In genomic region chr1:119054468-119054867, GRCm38 (mm10) we compare ENCODE assay signal across 8 mouse cellular contexts. TPM values are rescaled to one million over a fixed set of nuclear protein-coding genes. Genes with fewer than 3 reads are reported as not detected.
DNase-seq lines count a peak whose midpoint lies in the region; ATAC-seq lines count a peak whose summit lies in the region.

No protein-coding gene starts in this region.

- no peak overlapping the region for H3K27ac ChIP-seq in kidney, embryonic 15.5 days
- H3K27ac ChIP-seq in forebrain, embryonic 11.5 days (ENCODE audit: low read depth, low read length) = peak overlapping the region; percentile 96; the same call in 1 of the 2 replicates
- peak overlapping the region; percentile 97 for H3K27ac ChIP-seq in limb, embryonic 13.5 days
- H3K27ac ChIP-seq in neural tube, embryonic 15.5 days (replicated peaks) = no peak overlapping the region

- H3K36me3 ChIP-seq in kidney, embryonic 15.5 days = no peaks in the 10 kb centered on the region
- no peaks in the 10 kb centered on the region for H3K36me3 ChIP-seq in forebrain, embryonic 11.5 days (ENCODE audit: control insufficient read depth, insufficient read depth, low read length)
- H3K36me3 ChIP-seq in limb, embryonic 13.5 days = no peaks in the 10 kb centered on the region
- H3K36me3 ChIP-seq in neural tube, embryonic 15.5 days = no peaks in the 10 kb centered on the region

- peaks cover 52% of the 10 kb centered on the region for H3K4me1 ChIP-seq in kidney, embryonic 15.5 days
- peaks cover 14% of the 10 kb centered on the region for H3K4me1 ChIP-seq in forebrain, embryonic 11.5 days (replicated peaks; ENCODE audit: control insufficient read depth, insufficient read depth, low read length)
- peaks cover 46% of the 10 kb centered on the region for H3K4me1 ChIP-seq in limb, embryonic 13.5 days
- peaks cover 47% of the 10 kb centered on the region for H3K4me1 ChIP-seq in neural tube, embryonic 15.5 days

- peak overlapping the region; percentile 65; the same call in 1 of the 2 replicates for H3K9ac ChIP-seq in kidney, embryonic 15.5 days
- H3K9ac ChIP-seq in forebrain, embryonic 11.5 days (ENCODE audit: low read length) = peak overlapping the region; percentile 39; the same call in 1 of the 2 replicates
- peak overlapping the region; percentile 95 for H3K9ac ChIP-seq in limb, embryonic 13.5 days
- H3K9ac ChIP-seq in neural tube, embryonic 15.5 days (replicated peaks) = no peak overlapping the region

- H3K9me3 ChIP-seq in kidney, embryonic 15.5 days (replicated peaks) = no peaks in the 10 kb centered on the region
- no peaks in the 10 kb centered on the region for H3K9me3 ChIP-seq in forebrain, embryonic 11.5 days (ENCODE audit: control insufficient read depth, low read length)
- H3K9me3 ChIP-seq in limb, embryonic 13.5 days = no peaks in the 10 kb centered on the region
- H3K9me3 ChIP-seq in neural tube, embryonic 15.5 days (replicated peaks) = no peaks in the 10 kb centered on the region

- H3K4me2 ChIP-seq in kidney, embryonic 15.5 days = peak overlapping the region; percentile 90
- peak overlapping the region; percentile 87 for H3K4me2 ChIP-seq in forebrain, embryonic 11.5 days (ENCODE audit: low read depth, low read length, severe bottlenecking)
- peak overlapping the region; percentile 84 for H3K4me2 ChIP-seq in limb, embryonic 13.5 days (replicated peaks)
- H3K4me2 ChIP-seq in neural tube, embryonic 15.5 days = peak overlapping the region; percentile 97

- 28% methylated on average over 6 of the region's 6 CpGs for WGBS in kidney, embryonic 15.5 days
- WGBS in forebrain, embryonic 11.5 days = 15% methylated on average over 6 of the region's 6 CpGs
- WGBS in limb, embryonic 13.5 days = 16% methylated on average over 6 of the region's 6 CpGs
- WGBS in neural tube, embryonic 15.5 days = 10% methylated on average over 6 of the region's 6 CpGs

- no peak for DNase-seq in kidney, adult 11 months
- DNase-seq in forebrain, embryonic 11.5 days (ENCODE audit: low spot score) = no peak
- DNase-seq in layer of hippocampus, adult 9-10 months (ENCODE audit: low spot score) = no peak
- no peak for DNase-seq in adrenal gland, postnatal 36 days
- no peak for DNase-seq in thymus, postnatal 4 days

- ATAC-seq in kidney, embryonic 15.5 days (replicated peaks; ENCODE audit: low FRiP score) = no peak
- no peak for ATAC-seq in forebrain, embryonic 11.5 days (replicated peaks; ENCODE audit: low FRiP score)
- no peak for ATAC-seq in limb, embryonic 13.5 days (ENCODE audit: low FRiP score, low read depth)
- no peak for ATAC-seq in neural tube, embryonic 15.5 days (ENCODE audit: low FRiP score)

- H3K27me3 ChIP-seq in kidney, embryonic 15.5 days = peaks cover 42% of the 10 kb centered on the region
- H3K27me3 ChIP-seq in forebrain, embryonic 11.5 days (ENCODE audit: control insufficient read depth, insufficient read depth, low read length) = no peaks in the 10 kb centered on the region
- H3K27me3 ChIP-seq in limb, embryonic 13.5 days = no peaks in the 10 kb centered on the region
- peaks cover 37% of the 10 kb centered on the region for H3K27me3 ChIP-seq in neural tube, embryonic 15.5 days (replicated peaks)

- H3K4me3 ChIP-seq in kidney, embryonic 15.5 days (replicated peaks) = peak overlapping the region; percentile 58
- peak overlapping the region; percentile 55 for H3K4me3 ChIP-seq in forebrain, embryonic 11.5 days (ENCODE audit: low read depth, low read length)
- H3K4me3 ChIP-seq in limb, embryonic 13.5 days = peak overlapping the region; percentile 78
- peak overlapping the region; percentile 48 for H3K4me3 ChIP-seq in neural tube, embryonic 15.5 days (replicated peaks)

RNA-seq across cellular contexts. Expression of gene Gli2, which starts 1.0 kb away (rescaled TPM):
- polyA plus RNA-seq in kidney, embryonic 15.5 days (2015; fragmentation: Nextera tagmentation; extraction: Ambion mirVana) = 4.8 and 6.5 TPM in 2 replicates
- polyA plus RNA-seq in forebrain, embryonic 11.5 days (2014; fragmentation: Nextera tagmentation; extraction: Ambion mirVana) = 16.0 and 16.3 TPM in 2 replicates
- polyA plus RNA-seq in limb, embryonic 13.5 days (2015; fragmentation: Nextera tagmentation; extraction: Ambion mirVana) = 17.7 and 18.2 TPM in 2 replicates
- 1.6 and 3.1 TPM in 2 replicates for polyA plus RNA-seq in neural tube, embryonic 15.5 days (2015; fragmentation: Nextera tagmentation; extraction: Ambion mirVana)
- total RNA-seq in adrenal gland, postnatal 36 days (2021) = under 1 TPM; 0.60 to 0.66 TPM

Comparison
In these comparisons a context has a peak if more than half of its experiments do, and no peak if none do; other contexts are left out.
1. H3K27ac ChIP-seq: peak in forebrain, embryonic 11.5 days (single experiment) and limb, embryonic 13.5 days (single experiment); none in kidney, embryonic 15.5 days (single experiment) and neural tube, embryonic 15.5 days (single experiment).
2. Peak in every context shown above with its lines, with median percentiles within 50 percentile points of each other: H3K4me2 ChIP-seq and H3K4me3 ChIP-seq.